Mouse (Mus musculus): ENCODE measurements around the gene Abhd5.

Abhd5 gene

DNA sequence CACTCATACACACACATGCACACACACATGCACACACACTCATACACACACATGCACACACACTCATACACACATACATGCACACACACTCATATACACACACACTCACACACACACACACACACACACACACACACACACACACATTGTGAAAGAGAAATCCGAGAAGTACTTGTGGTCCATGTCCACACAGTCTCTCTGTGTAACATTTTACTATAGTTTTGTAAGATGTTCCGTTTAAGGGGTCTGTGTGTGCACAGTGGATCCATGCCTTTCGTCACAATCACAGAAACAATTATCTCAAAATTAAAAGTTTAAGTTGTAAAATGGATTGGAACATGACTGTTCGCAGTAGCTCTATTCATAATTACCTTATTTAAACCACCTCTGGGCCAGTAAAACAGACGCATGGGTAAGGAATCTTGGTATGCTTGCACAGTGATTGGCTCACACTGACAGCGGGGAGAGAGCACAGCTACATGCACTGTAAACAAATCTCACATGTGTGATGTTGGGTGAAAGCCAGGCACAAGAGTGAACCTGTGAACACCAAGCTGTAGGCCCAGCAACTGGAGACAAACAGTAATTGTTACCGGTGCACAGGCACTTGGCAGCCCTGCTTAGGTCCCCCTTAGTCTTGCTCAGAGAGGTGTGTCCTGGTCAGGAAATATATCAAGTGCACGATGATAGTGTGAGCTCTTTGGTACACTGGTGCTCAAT, 63.8 kb downstream of the Abhd5 start:
- DNase-seq = no peak

DNA sequence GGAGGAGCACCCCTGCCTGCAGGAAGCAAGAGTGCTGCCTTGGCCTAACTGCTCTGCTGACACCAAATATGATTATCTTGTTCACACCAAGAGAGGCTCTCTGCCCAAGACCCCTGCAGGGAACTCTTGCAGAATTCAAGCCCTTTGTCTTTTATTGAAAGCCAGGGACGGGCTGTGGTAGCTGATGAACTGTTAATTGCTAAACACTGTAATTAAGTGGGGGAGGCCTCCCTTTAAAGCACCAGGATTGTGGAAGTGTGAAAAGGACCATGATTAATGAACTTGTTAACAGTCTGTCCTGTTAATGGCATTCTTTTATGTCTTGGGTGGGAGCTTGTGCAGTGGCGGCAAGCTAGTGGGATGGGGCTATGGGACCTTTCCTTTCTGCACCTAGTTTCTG, 65.2 kb downstream of the Abhd5 start:
- DNase-seq = no peak

- DNase-seq = no peak
These were observed 68.9 kb downstream of the Abhd5 start for GRCm38 (mm10) chr9:122420195-122420756.

GRCm38 (mm10) chr9:122420772-122421764, 69.7 kb downstream of the Abhd5 start:
- DNase-seq = peak; percentile 60 to 84

GRCm38 (mm10) chr9:122421911-122422310, 70.5 kb downstream of the Abhd5 start:
- no peak for DNase-seq

DNA sequence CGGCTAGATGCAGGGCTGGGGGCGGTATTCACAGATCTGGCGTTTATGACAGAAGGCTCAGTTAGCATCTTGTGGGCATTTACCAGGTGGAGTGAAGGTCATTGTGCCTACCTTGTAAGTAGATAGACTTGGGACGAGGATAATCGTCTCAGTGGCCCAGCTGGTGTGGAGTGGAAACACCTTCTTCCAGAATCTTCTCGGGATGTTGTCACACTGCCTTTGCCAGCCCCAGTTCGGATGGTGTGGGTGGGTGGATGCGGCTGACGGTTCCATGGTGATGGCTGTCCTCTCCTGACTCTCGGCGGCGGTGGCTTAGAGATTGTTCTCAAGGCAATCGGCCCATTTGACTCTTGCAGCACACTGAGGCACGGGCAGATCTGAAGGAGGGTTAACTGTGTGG, 71.3 kb downstream of the Abhd5 start:
- DNase-seq = no peak

DNA sequence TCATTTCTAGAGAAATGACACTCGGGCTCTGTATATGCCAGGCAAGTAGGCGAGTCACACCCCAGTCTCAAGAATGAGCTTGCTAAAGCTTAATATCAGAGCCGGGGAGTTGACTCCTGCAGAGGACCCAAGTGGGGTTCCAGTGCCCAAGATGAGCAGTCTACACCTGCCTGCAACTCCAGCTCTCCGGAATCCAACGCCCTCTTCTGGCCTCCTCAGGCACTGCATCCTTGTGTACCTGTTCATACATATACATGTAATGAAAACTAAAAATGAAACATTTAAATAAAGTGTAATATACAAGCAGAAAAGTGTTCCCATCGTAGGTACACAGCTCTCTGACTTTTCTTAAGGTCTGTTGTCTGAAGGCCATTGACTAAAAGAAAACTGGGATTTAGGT, 71.7 kb downstream of the Abhd5 start:
- DNase-seq = peak in 1 of 2 experiments; percentile 19

DNA sequence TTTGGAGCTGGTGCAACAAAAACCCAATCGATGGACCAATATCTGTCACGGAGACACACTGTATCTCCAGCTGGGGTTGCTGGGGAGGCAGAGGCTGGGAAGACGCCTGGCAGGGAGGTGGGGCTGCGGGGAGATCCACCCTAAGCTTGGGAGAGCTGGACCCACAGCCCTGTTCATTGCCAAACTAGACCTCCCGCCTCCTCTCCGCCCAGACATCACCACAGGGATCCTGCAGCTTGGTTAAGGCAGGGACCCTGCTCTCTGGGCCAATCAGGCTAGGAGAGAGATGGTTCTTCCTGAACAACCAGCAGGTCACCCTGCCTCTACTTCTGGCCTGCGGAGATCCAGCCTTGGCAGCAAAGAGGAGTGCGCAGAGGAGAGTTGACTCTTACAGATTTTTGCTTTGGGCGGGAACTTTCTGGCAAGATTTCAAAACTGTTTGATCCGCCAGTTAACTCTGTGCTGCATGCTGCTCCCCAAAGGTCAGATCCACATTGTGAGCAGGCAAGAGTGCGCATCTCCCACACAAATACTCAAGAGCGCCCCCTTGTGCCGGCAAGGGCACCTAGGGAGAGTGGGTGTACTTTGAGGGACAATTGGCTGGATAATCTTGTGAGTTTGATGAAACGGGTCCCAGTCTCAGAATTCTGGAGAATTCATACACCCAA, 73.7 kb downstream of the Abhd5 start:
- peak in 1 of 2 experiments; percentile 67 for DNase-seq

DNA sequence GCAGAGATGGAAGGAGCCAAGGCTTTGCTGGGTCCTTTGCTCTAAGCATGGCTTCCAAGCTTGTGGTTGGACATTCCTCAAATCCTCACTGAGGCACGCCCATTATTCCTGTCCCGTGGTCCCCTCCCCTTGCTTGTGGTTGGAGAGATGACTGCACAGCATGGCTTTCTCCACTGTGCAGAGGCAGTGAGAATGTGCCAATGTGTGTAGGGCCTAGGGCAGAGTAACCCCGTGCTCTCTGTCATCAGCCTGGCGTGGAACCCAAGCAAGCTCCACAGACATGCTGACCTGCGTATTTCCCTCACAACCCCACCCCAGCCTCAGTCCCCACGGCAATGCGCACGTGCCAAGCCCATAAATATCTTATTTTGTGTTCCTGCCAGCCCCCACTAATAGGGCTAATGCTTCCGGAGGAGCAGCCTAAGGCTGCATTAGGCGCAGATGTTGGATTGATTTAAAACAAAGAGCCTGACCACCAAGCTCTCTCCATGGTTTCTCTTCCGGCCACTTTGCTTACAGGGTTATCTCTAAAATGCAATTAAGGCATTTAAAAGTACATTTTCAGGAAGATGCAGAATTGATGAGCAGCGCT, 77.7 kb downstream of the Abhd5 start:
- DNase-seq = no peak

- DNase-seq = no peak
These were observed 78.3 kb downstream of the Abhd5 start for GRCm38 (mm10) chr9:122429685-122430084.

All from kidney, postnatal 36 days (tissue).